Mouse (Mus musculus) kidney, postnatal 0 days (tissue): ENCODE results near the gene B4galt3. TPM values are rescaled to one million over a fixed set of nuclear protein-coding genes. Genes with fewer than 3 reads are reported as not detected.

Source experiments
- ATAC-seq: fragments of 200-750 bp; cut with Nextera tagmentation; replicated peaks from 2 replicates; pipeline ENCODE4 v1.8.0; 2017; ENCODE audit warnings: low read depth, moderate number of reproducible peaks, moderate TSS enrichment, moderate library complexity; ENCODE audit not compliant: low FRiP score
- DNase-seq: peaks from one replicate; pipeline ENCODE4 v3.0.0-alpha.2; 2016; ENCODE audit warnings: low spot score
- H3K27ac ChIP-seq: fragments of 300-500 bp; sonication (generic); 2 replicates; pipeline ENCODE4 v1.5.1; 2014; ENCODE audit warnings: mild to moderate bottlenecking
- H3K27me3 ChIP-seq: fragments of 300-500 bp; sonication (generic); 2 replicates; pipeline ENCODE4 v1.6.1; 2014; ENCODE audit warnings: low read length, mixed read lengths; ENCODE audit not compliant: insufficient read depth
- H3K36me3 ChIP-seq: fragments of 300-500 bp; sonication (generic); 2 replicates; pipeline ENCODE4 v1.6.1; 2014; ENCODE audit warnings: low read length, mixed read lengths; ENCODE audit not compliant: insufficient read depth
- H3K4me1 ChIP-seq: fragments of 300-500 bp; sonication (generic); replicated peaks from 2 replicates; pipeline ENCODE4 v1.6.1; 2014; ENCODE audit warnings: antibody characterized with exemption, low read length, mixed read lengths; ENCODE audit not compliant: insufficient read depth
- H3K4me2 ChIP-seq: fragments of 300-500 bp; sonication (generic); 2 replicates; pipeline ENCODE4 v1.6.1; 2014; ENCODE audit warnings: mild to moderate bottlenecking, low read length, moderate library complexity, mixed read lengths
- H3K4me3 ChIP-seq: fragments of 300-500 bp; sonication (generic); replicated peaks from 2 replicates; pipeline ENCODE4 v1.5.1; 2014; ENCODE audit warnings: low read depth, low read length
- H3K9ac ChIP-seq: fragments of 300-500 bp; sonication (generic); 2 replicates; pipeline ENCODE4 v1.6.1; 2014; ENCODE audit warnings: low read depth, low read length
- H3K9me3 ChIP-seq: fragments of 300-500 bp; sonication (generic); replicated peaks from 2 replicates; pipeline ENCODE4 v1.6.1; 2016; ENCODE audit warnings: low read length, inconsistent platforms, mixed read lengths
- CTCF ChIP-seq: IDR thresholded peaks from 2 replicates; pipeline ENCODE4 v1.5.1; 2016; ENCODE audit warnings: antibody characterized with exemption, low read depth, mild to moderate bottlenecking, moderate library complexity
- WGBS: fragments of 180-500 bp; shearing (Covaris S2); extraction: QIAGEN DNeasy Blood & Tissue Kit; methylation state at CpG from one replicate; pipeline ENCODE4 v1.1.7; 2014; 5-methylcytosine and 5-hydroxymethylcytosine counted together
- polyA plus RNA-seq: library from polyadenylated mRNA; unstranded; fragments of >200 nt; fragmentation: Nextera tagmentation; extraction: Ambion mirVana; gene quantifications from 2 replicates; pipeline ENCODE4 v1.2.1, GENCODE M21; 2015

Gene B4galt3
- polyA plus RNA-seq, 1 experiment from 2014 or later: 63.9 TPM

DNA sequence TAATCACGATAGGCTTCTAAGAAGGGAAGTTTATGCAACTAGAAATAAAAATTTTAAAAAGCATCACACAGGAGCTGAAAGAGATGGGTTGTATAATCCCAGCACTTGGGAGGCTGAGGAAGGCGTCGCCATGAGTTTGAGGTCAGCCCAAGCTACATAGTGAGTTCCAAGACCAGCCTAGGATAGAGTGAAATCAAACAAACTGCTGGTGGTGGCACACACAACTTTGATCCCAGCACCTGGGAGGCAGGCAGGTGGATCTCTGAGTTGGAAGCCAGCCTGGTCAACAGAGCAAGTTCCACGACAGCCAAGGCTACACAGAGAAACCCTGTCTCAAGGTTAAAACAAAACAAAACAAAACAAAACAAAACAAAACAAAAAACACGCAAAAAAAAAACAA, 37.8 kb upstream of the B4galt3 start:
- TF ChIP-seq CTCF: no peak
- H3K4me2 ChIP-seq: no peak overlapping the region
- H3K9me3 ChIP-seq: no peaks in the 10 kb centered on the region
- H3K27me3 ChIP-seq: no peaks in the 10 kb centered on the region
- H3K9ac ChIP-seq: no peak overlapping the region
- no peak for ATAC-seq
- H3K4me1 ChIP-seq: 0 out of 2 replicates have a peak, but pooled peaks cover 3% of the 10 kb centered on the region
- H3K27ac ChIP-seq: no peak overlapping the region
- WGBS: 83% methylated on average over 5 of the region's 5 CpGs
- no peak overlapping the region for H3K4me3 ChIP-seq
- no peak for DNase-seq
- H3K36me3 ChIP-seq: peaks cover 33% of the 10 kb centered on the region

DNA sequence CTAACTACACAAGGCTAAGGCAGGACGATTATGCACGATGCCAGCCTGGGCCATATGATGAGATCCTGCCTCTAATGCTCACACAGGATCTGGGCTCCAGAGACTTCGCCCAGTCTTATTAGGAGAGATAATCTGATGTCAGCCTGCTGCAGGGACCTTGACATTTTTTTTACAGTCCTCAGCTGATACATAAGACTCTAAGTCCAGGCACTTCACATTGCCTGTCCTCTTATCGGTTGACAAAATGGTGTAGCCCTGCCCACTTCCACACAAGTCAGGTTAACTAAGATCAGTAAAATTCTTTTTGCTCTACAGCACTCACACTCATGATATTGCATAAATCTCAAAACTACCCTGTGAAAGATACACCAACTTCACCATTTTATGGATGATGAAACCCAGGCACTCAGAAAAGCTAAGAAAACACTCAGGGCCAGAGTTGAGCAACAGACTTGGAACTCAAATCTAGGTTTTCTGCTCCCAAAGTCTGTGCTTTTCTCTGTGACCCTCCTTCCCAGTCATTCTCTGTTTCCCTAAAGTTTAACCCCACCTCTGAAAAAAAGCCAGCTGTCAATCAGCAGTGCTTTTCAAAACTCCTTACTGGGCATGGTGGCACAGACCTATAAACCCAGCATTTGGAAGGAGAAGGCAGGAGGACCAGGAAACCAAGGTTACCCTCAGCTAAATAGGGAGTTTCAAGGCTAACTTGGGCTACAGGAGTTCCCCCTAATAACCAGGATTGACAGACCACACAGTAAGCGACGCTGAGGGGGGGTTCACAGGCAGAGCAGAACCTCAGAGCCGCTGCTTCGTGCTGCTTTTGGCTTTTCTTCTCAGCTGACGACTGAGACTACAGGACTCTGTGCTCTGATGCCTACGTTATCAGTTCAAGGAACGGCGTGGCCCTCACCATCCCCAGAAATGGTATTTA, 37.1 kb upstream of the B4galt3 start:
- no peak for DNase-seq
- no peaks in the 10 kb centered on the region for H3K9me3 ChIP-seq
- no peaks in the 10 kb centered on the region for H3K27me3 ChIP-seq
- peaks cover 40% of the 10 kb centered on the region for H3K36me3 ChIP-seq
- H3K9ac ChIP-seq: no peak overlapping the region
- TF ChIP-seq CTCF: no peak
- no peak overlapping the region for H3K4me3 ChIP-seq
- H3K4me1 ChIP-seq: 0 out of 2 replicates have a peak, but pooled peaks cover 3% of the 10 kb centered on the region
- H3K4me2 ChIP-seq: no peak overlapping the region
- ATAC-seq: no peak
- H3K27ac ChIP-seq: peak overlapping the region; percentile 50; the same call in 1 of the 2 replicates
- WGBS: 84% methylated on average over 12 of the region's 12 CpGs

DNA sequence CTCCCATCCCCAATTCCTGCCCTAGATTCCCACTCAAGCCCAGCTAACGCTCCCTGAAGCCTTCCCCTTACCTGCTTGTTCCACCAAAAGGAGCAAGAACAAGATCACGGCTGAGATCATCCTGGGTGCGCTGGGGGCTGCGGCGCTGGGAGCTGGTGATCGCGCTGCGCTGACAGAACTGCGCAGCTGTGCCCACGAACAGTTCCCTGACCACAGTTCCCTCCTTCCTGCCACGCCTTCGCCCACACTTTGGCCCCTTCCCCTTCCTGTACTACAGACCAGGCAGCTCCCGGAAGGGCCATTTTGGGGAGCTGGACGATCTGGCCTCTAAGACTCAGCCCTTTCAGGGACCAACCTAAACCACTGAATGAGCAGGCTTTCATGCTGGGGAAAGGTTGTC, 36.0 kb upstream of the B4galt3 start, which contains the start of gene Fcer1g:
TSS of gene Fcer1g (minus strand) at position 240 of the 400 bp plus-strand sequence.
- WGBS: 84% methylated on average over 14 of the region's 14 CpGs
- Histone ChIP-seq H3K36me3 (peaks cover 49% of the 10 kb centered on the region), H3K9me3 (no peaks in the 10 kb centered on the region), H3K9ac (no peak within 1 kb of the TSS), H3K4me1 (0 out of 2 replicates have a peak, but pooled peaks cover 3% of the 10 kb centered on the region), H3K27me3 (no peaks in the 10 kb centered on the region), H3K4me2 (no peak within 1 kb of the TSS), H3K4me3 (no peak within 1 kb of the TSS), H3K27ac (peak within 1 kb of the TSS; percentile 50; the same call in 1 of the 2 replicates)
- no peak for TF ChIP-seq CTCF
- DNase-seq (no peak), ATAC-seq (no peak)

DNA sequence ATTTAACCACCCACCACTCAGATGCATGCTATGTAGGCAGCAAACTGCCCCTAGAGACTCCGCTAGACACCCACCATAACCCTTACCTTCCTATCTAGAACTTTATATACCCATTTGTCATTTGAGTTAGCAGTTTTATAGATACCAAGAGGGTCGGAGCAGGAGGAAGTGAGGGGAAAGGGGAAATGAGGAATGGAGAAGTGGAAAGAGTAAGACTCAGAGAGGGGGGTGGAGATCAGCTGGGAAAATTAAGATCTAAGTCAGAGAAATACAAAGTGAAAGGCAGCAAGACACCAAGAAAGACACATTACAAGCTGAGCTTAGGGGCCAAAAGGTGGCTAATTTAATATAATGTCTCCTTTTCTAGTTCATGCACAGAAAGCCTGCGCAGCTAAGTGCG, 35.6 kb upstream of the B4galt3 start:
- no peak overlapping the region for H3K27ac ChIP-seq
- TF ChIP-seq CTCF: no peak
- H3K4me1 ChIP-seq: 0 out of 2 replicates have a peak, but pooled peaks cover 3% of the 10 kb centered on the region
- no peak overlapping the region for H3K9ac ChIP-seq
- no peak overlapping the region for H3K4me2 ChIP-seq
- no peak overlapping the region for H3K4me3 ChIP-seq
- ATAC-seq (no peak), DNase-seq (no peak)
- H3K9me3 ChIP-seq: no peaks in the 10 kb centered on the region
- peaks cover 52% of the 10 kb centered on the region for H3K36me3 ChIP-seq
- no peaks in the 10 kb centered on the region for H3K27me3 ChIP-seq
- WGBS: 81% methylated on average over 4 of the region's 4 CpGs

DNA sequence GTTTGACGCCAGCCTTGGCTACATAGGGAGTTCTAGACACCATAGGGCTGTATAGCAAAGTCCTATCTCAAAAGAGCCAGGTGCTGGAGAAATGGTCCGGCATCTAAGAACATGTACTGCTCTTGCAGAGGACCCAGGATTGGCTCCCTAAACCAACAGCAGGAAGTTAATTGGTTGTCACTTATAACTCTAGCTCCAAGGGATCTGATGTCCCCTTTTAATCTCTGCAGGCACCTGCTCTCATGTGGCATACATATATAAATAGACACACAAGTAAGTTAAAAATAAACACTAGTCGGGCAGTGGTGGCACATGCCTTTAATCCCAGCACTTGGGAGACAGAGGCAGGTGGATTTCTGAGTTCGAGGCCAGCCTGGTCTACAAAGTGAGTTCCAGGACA, 34.3 kb upstream of the B4galt3 start:
- Histone ChIP-seq H3K27me3 (no peaks in the 10 kb centered on the region), H3K36me3 (peaks cover 56% of the 10 kb centered on the region), H3K9ac (no peak overlapping the region), H3K9me3 (no peaks in the 10 kb centered on the region), H3K4me1 (0 out of 2 replicates have a peak, but pooled peaks cover 4% of the 10 kb centered on the region), H3K4me2 (no peak overlapping the region), H3K27ac (no peak overlapping the region), H3K4me3 (no peak overlapping the region)
- no peak for ATAC-seq
- TF ChIP-seq CTCF: no peak
- no peak for DNase-seq
- 85% methylated on average over 4 of the region's 4 CpGs for WGBS

DNA sequence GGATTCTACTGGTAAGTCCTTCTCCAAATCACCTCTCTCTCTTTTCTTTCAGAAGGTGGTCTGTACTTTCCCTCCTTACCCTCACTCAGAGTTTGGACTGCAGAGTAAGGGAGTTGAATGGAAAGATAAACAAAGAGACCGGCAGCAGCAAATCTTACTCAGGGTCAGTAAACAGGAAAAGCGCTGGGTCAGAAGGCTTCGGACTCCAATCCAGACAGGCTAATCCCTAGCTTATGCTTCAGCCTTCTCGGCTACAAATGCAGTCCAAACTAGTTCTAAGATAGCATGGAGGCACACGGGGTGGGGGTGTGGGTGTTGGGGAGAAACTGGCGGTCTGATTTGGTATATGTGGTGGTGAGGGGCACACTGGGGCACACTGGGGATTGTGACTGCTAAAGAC, 32.7 kb upstream of the B4galt3 start:
- Histone ChIP-seq H3K4me3 (no peak overlapping the region), H3K27me3 (no peaks in the 10 kb centered on the region), H3K9ac (no peak overlapping the region), H3K27ac (no peak overlapping the region), H3K4me1 (0 out of 2 replicates have a peak, but pooled peaks cover 3% of the 10 kb centered on the region), H3K9me3 (no peaks in the 10 kb centered on the region), H3K36me3 (peaks cover 67% of the 10 kb centered on the region), H3K4me2 (no peak overlapping the region)
- DNase-seq (no peak), ATAC-seq (no peak)
- WGBS: 73% methylated on average over 6 of the region's 6 CpGs
- TF ChIP-seq CTCF: no peak
